Mouse (Mus musculus): ENCODE measurements around the gene Kif3b. TPM values are rescaled to one million over a fixed set of nuclear protein-coding genes. Genes with fewer than 3 reads are reported as not detected.

Kif3b gene
- polyA plus RNA-seq, 1 experiment from 2014 or later, result 1.8 TPM

GRCm38 (mm10) chr2:153298460-153298859 is 7.2 kb downstream of the Kif3b start:
- H3K4me3 ChIP-seq (replicated peaks), result no peak overlapping the region
- ATAC-seq (ENCODE audit: low read depth) (no peak), DNase-seq (no peak)
- peaks cover 15% of the 10 kb centered on the region for H3K4me1 ChIP-seq (replicated peaks)
- H3K27ac ChIP-seq, result no peak overlapping the region; the same call in 1 of the 2 replicates
- WGBS (ENCODE audit: insufficient replicate concordance), result 46% methylated on average over 4 of the region's 4 CpGs
- H3K9ac ChIP-seq, result peak overlapping the region; percentile 23; the same call in 1 of the 2 replicates
- no peaks in the 10 kb centered on the region for H3K36me3 ChIP-seq
- H3K27me3 ChIP-seq, result no peaks in the 10 kb centered on the region
- no peaks in the 10 kb centered on the region for H3K9me3 ChIP-seq (replicated peaks)
- no peak overlapping the region for H3K4me2 ChIP-seq

- no peaks in the 10 kb centered on the region for H3K27me3 ChIP-seq
- H3K4me1 ChIP-seq (replicated peaks), result peaks cover 14% of the 10 kb centered on the region
- no peaks in the 10 kb centered on the region for H3K9me3 ChIP-seq (replicated peaks)
- 27% methylated on average over 4 of the region's 4 CpGs for WGBS (ENCODE audit: insufficient replicate concordance)
- ATAC-seq (ENCODE audit: low read depth), result 0 out of 2 replicates have a peak, but pooled peaks have one; percentile 28
- no peak overlapping the region for H3K9ac ChIP-seq
- DNase-seq, result no peak
- H3K4me2 ChIP-seq, result no peak overlapping the region
- H3K4me3 ChIP-seq (replicated peaks), result no peak overlapping the region
- H3K36me3 ChIP-seq, result no peaks in the 10 kb centered on the region
- H3K27ac ChIP-seq, result no peak overlapping the region; the same call in 1 of the 2 replicates
Measured at GRCm38 (mm10) chr2:153298863-153299262, 7.7 kb downstream of the Kif3b start.

GRCm38 (mm10) chr2:153301123-153301522 is 9.9 kb downstream of the Kif3b start:
- ATAC-seq (ENCODE audit: low read depth) (no peak), DNase-seq (no peak)
- no peak overlapping the region for H3K27ac ChIP-seq
- H3K4me1 ChIP-seq (replicated peaks), result peaks cover 19% of the 10 kb centered on the region
- no peak overlapping the region for H3K9ac ChIP-seq
- WGBS (ENCODE audit: insufficient replicate concordance), result 89% methylated on average over 5 of the region's 5 CpGs
- no peak overlapping the region for H3K4me2 ChIP-seq
- H3K27me3 ChIP-seq, result no peaks in the 10 kb centered on the region
- H3K9me3 ChIP-seq (replicated peaks), result no peaks in the 10 kb centered on the region
- no peaks in the 10 kb centered on the region for H3K36me3 ChIP-seq
- no peak overlapping the region for H3K4me3 ChIP-seq (replicated peaks)

GRCm38 (mm10) chr2:153305240-153305639 is 14.0 kb downstream of the Kif3b start:
- H3K27me3 ChIP-seq, result no peaks in the 10 kb centered on the region
- H3K9me3 ChIP-seq (replicated peaks), result no peaks in the 10 kb centered on the region
- H3K4me1 ChIP-seq (replicated peaks), result peaks cover 12% of the 10 kb centered on the region
- H3K36me3 ChIP-seq, result no peaks in the 10 kb centered on the region
- 65% methylated on average over 6 of the region's 6 CpGs for WGBS (ENCODE audit: insufficient replicate concordance)
- H3K27ac ChIP-seq, result no peak overlapping the region
- H3K4me3 ChIP-seq (replicated peaks), result no peak overlapping the region
- H3K4me2 ChIP-seq, result no peak overlapping the region
- ATAC-seq (ENCODE audit: low read depth) (no peak), DNase-seq (no peak)
- H3K9ac ChIP-seq, result no peak overlapping the region

- H3K9me3 ChIP-seq (replicated peaks), result no peaks in the 10 kb centered on the region
- no peak overlapping the region for H3K9ac ChIP-seq
- H3K27me3 ChIP-seq, result no peaks in the 10 kb centered on the region
- H3K36me3 ChIP-seq, result no peaks in the 10 kb centered on the region
- DNase-seq (no peak), ATAC-seq (ENCODE audit: low read depth) (no peak)
- H3K4me2 ChIP-seq, result no peak overlapping the region
- H3K27ac ChIP-seq, result no peak overlapping the region
- WGBS (ENCODE audit: insufficient replicate concordance), result 73% methylated on average over 7 of the region's 7 CpGs
- no peak overlapping the region for H3K4me3 ChIP-seq (replicated peaks)
- peaks cover 12% of the 10 kb centered on the region for H3K4me1 ChIP-seq (replicated peaks)
Measured at GRCm38 (mm10) chr2:153308586-153308985, 17.4 kb downstream of the Kif3b start.

- ATAC-seq (ENCODE audit: low read depth), result no peak
Measured at GRCm38 (mm10) chr2:153309106-153309505, 17.9 kb downstream of the Kif3b start.

GRCm38 (mm10) chr2:153310228-153310627 is 19.0 kb downstream of the Kif3b start:
- H3K36me3 ChIP-seq, result no peaks in the 10 kb centered on the region
- WGBS (ENCODE audit: insufficient replicate concordance), result 68% methylated on average over 6 of the region's 6 CpGs
- H3K4me2 ChIP-seq, result no peak overlapping the region
- DNase-seq (no peak), ATAC-seq (ENCODE audit: low read depth) (no peak)
- no peaks in the 10 kb centered on the region for H3K27me3 ChIP-seq
- H3K9ac ChIP-seq, result no peak overlapping the region
- no peak overlapping the region for H3K4me3 ChIP-seq (replicated peaks)
- H3K27ac ChIP-seq, result no peak overlapping the region
- peaks cover 9% of the 10 kb centered on the region for H3K4me1 ChIP-seq (replicated peaks)
- no peaks in the 10 kb centered on the region for H3K9me3 ChIP-seq (replicated peaks)

More at GRCm38 (mm10) chr2:153309106-153309505, 17.9 kb downstream of the Kif3b start:
- no peak overlapping the region for H3K4me3 ChIP-seq (replicated peaks)
- no peak for DNase-seq
- H3K27me3 ChIP-seq, result no peaks in the 10 kb centered on the region
- no peak overlapping the region for H3K27ac ChIP-seq
- H3K4me2 ChIP-seq, result no peak overlapping the region
- H3K9ac ChIP-seq, result no peak overlapping the region
- peaks cover 12% of the 10 kb centered on the region for H3K4me1 ChIP-seq (replicated peaks)
- H3K36me3 ChIP-seq, result no peaks in the 10 kb centered on the region
- 72% methylated on average over 8 of the region's 8 CpGs for WGBS (ENCODE audit: insufficient replicate concordance)
- no peaks in the 10 kb centered on the region for H3K9me3 ChIP-seq (replicated peaks)

GRCm38 (mm10) chr2:153312884-153313283 is 21.7 kb downstream of the Kif3b start:
- H3K9me3 ChIP-seq (replicated peaks), result no peaks in the 10 kb centered on the region
- WGBS (ENCODE audit: insufficient replicate concordance), result 78% methylated on average over 9 of the region's 9 CpGs
- H3K27me3 ChIP-seq, result no peaks in the 10 kb centered on the region
- no peak overlapping the region for H3K4me3 ChIP-seq (replicated peaks)
- H3K27ac ChIP-seq, result no peak overlapping the region
- DNase-seq, result no peak
- 0 out of 2 replicates have a peak, but pooled peaks cover 13% of the 10 kb centered on the region for H3K36me3 ChIP-seq
- H3K9ac ChIP-seq, result no peak overlapping the region
- H3K4me2 ChIP-seq, result no peak overlapping the region
- peaks cover 1% of the 10 kb centered on the region for H3K4me1 ChIP-seq (replicated peaks)
- no peak for ATAC-seq (ENCODE audit: low read depth)

GRCm38 (mm10) chr2:153318408-153318807 is 27.2 kb downstream of the Kif3b start:
- H3K9me3 ChIP-seq (replicated peaks), result no peaks in the 10 kb centered on the region
- no peak overlapping the region for H3K9ac ChIP-seq
- DNase-seq (no peak), ATAC-seq (ENCODE audit: low read depth) (no peak)
- H3K4me1 ChIP-seq (replicated peaks), result 0 out of 2 replicates have a peak, but pooled peaks cover 3% of the 10 kb centered on the region
- H3K4me2 ChIP-seq, result no peak overlapping the region
- WGBS (ENCODE audit: insufficient replicate concordance), result 77% methylated on average over 4 of the region's 4 CpGs
- H3K27ac ChIP-seq, result no peak overlapping the region
- H3K27me3 ChIP-seq, result no peaks in the 10 kb centered on the region
- H3K4me3 ChIP-seq (replicated peaks), result no peak overlapping the region
- H3K36me3 ChIP-seq, result peaks cover 35% of the 10 kb centered on the region

GRCm38 (mm10) chr2:153319036-153319643 is 27.9 kb downstream of the Kif3b start:
- 45% methylated on average over 8 of the region's 8 CpGs for WGBS (ENCODE audit: insufficient replicate concordance)
- Histone ChIP-seq H3K27me3 (no peaks in the 10 kb centered on the region), H3K27ac (peak overlapping the region; percentile 21; the same call in 1 of the 2 replicates), H3K9me3 (replicated peaks) (no peaks in the 10 kb centered on the region), H3K4me1 (replicated peaks) (0 out of 2 replicates have a peak, but pooled peaks cover 3% of the 10 kb centered on the region), H3K4me2 (no peak overlapping the region), H3K9ac (no peak overlapping the region), H3K4me3 (replicated peaks) (no peak overlapping the region), H3K36me3 (peaks cover 41% of the 10 kb centered on the region)
- ATAC-seq (ENCODE audit: low read depth) (no peak), DNase-seq (no peak)

GRCm38 (mm10) chr2:153325706-153326376 is 34.6 kb downstream of the Kif3b start:
- H3K9ac ChIP-seq, result no peak overlapping the region
- ATAC-seq (ENCODE audit: low read depth), result no peak
- DNase-seq, result no peak
- WGBS (ENCODE audit: insufficient replicate concordance), result 76% methylated on average over 9 of the region's 9 CpGs
- H3K4me3 ChIP-seq (replicated peaks), result no peak overlapping the region
- no peak overlapping the region for H3K27ac ChIP-seq
- no peaks in the 10 kb centered on the region for H3K4me1 ChIP-seq (replicated peaks)
- no peak overlapping the region for H3K4me2 ChIP-seq
- peaks cover 50% of the 10 kb centered on the region for H3K36me3 ChIP-seq
- H3K9me3 ChIP-seq (replicated peaks), result no peaks in the 10 kb centered on the region
- no peaks in the 10 kb centered on the region for H3K27me3 ChIP-seq
